Mouse (Mus musculus) E14TG2a.4 (cell line): ENCODE data around the gene Rpl6.

Source experiments
- CTCF ChIP-seq: conservative IDR thresholded peaks from 2 replicates; pipeline ENCODE4 v1.5.1; 2014; ENCODE audit warnings: low read length
- NANOG ChIP-seq: IDR thresholded peaks from 2 replicates; pipeline ENCODE4 v1.6.1; 2014; ENCODE audit warnings: borderline replicate concordance, low read length, mixed read lengths
- POU5F1 ChIP-seq: IDR thresholded peaks from 2 replicates; pipeline ENCODE4 v1.6.1; 2014; ENCODE audit warnings: low read length, borderline replicate concordance

DNA sequence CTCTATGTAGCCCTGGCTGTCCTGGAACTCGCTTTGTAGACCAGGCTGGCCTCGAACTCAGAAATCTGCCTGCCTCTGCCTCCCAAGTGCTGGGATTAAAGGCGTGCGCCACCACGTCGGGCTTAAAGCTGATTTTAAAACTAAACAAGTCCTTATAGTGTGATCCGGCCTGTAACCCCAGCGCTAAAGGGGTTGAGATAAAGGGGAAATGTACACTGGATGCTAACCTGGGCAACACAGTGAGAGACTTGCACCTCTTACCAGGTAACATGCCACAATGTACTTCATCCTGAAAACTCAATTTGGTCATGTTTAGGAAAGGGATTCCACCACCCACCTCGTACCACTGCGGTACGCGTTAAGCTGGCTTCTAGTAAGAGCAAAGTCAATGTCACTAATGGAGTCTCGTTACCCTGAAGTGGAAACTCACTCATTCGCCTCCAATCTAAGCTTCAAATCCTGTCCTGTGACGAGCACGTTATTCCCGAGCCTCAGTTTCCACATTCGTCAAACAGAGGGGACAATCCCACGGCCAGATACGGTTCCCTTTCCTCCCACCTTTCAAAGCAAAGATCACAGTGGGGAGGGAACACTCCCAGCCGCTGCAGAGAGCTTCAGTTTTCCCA, 14.0 kb upstream of the Rpl6 start:
- no peak for TF ChIP-seq CTCF
- no peak for TF ChIP-seq NANOG
- no peak for TF ChIP-seq POU5F1
